Mouse (Mus musculus) heart, embryonic 14.5 days (tissue): Measurements from ENCODE around the gene Vmn1r77. TPM values are rescaled to one million over a fixed set of nuclear protein-coding genes. Genes with fewer than 3 reads are reported as not detected.
"Not testable (repeated sequence)": the region's sequence is repeated elsewhere in the genome, so short reads cannot be mapped to it uniquely, and the experiment has no call there.

Source experiments
- ATAC-seq: fragments of 200-750 bp; cut with Nextera tagmentation; 2 replicates; pipeline ENCODE4 v1.8.0; 2017; ENCODE audit warnings: low read depth, moderate TSS enrichment; ENCODE audit not compliant: insufficient number of reproducible peaks, insufficient read depth, low FRiP score
- H3K27ac ChIP-seq, 2 experiments: fragments of 200-500 bp in 1 of 2; fragments of 300-500 bp in 1 of 2; sonication (generic) in 1 of 2; replicated peaks in 1 of 2; 2 replicates each; pipeline ENCODE4 v1.5.1; 2012 to 2014; ENCODE audit warnings: low read depth in 2 of 2, low read length in 2 of 2, control low read depth in 1 of 2, mild to moderate bottlenecking in 1 of 2, mixed read lengths in 1 of 2; ENCODE audit not compliant: control insufficient read depth in 1 of 2, insufficient read depth in 1 of 2
- H3K27me3 ChIP-seq: fragments of 300-500 bp; sonication (generic); 2 replicates; pipeline ENCODE4 v1.6.1; 2014; ENCODE audit warnings: mild to moderate bottlenecking, low read length, control low read depth; ENCODE audit not compliant: control insufficient read depth, insufficient read depth
- H3K36me3 ChIP-seq: fragments of 300-500 bp; sonication (generic); 2 replicates; pipeline ENCODE4 v1.6.1; 2014; ENCODE audit warnings: mild to moderate bottlenecking, control low read depth, low read length, mixed read lengths; ENCODE audit not compliant: control insufficient read depth, insufficient read depth
- H3K4me1 ChIP-seq, 2 experiments: fragments of 200-500 bp in 1 of 2; fragments of 300-500 bp in 1 of 2; sonication (generic) in 1 of 2; 2 replicates each; pipeline ENCODE4 v1.6.1; 2012 to 2014; ENCODE audit warnings: low read length in 2 of 2, control low read depth in 1 of 2, mixed read lengths in 1 of 2; ENCODE audit not compliant: control insufficient read depth in 2 of 2, insufficient read depth in 2 of 2
- H3K4me2 ChIP-seq: fragments of 300-500 bp; sonication (generic); 2 replicates; pipeline ENCODE4 v1.6.1; 2014; ENCODE audit warnings: mild to moderate bottlenecking, low read length
- H3K4me3 ChIP-seq, 2 experiments: fragments of 200-500 bp in 1 of 2; fragments of 300-500 bp in 1 of 2; sonication (generic) in 1 of 2; 2 replicates each; pipeline ENCODE4 v1.5.1; 2012 to 2014; ENCODE audit warnings: low read length in 2 of 2, mild to moderate bottlenecking in 2 of 2, control low read depth in 1 of 2, low read depth in 1 of 2, moderate library complexity in 1 of 2; ENCODE audit not compliant: control insufficient read depth in 1 of 2, insufficient read depth in 1 of 2
- H3K9ac ChIP-seq: fragments of 300-500 bp; sonication (generic); 2 replicates; pipeline ENCODE4 v1.6.1; 2014; ENCODE audit warnings: mild to moderate bottlenecking, low read length
- H3K9me3 ChIP-seq: fragments of 300-500 bp; sonication (generic); 2 replicates; pipeline ENCODE4 v1.6.1; 2016; ENCODE audit warnings: low read length, control low read depth; ENCODE audit not compliant: control insufficient read depth
- WGBS: fragments of 180-500 bp; shearing (Covaris S2); extraction: QIAGEN DNeasy Blood & Tissue Kit; methylation state at CpG from one replicate; pipeline ENCODE4 v1.1.7; 2014; 5-methylcytosine and 5-hydroxymethylcytosine counted together
- polyA plus RNA-seq: library from polyadenylated mRNA; unstranded; fragments of >200 nt; fragmentation: Nextera tagmentation; extraction: Ambion mirVana; gene quantifications from 2 replicates; pipeline ENCODE4 v1.2.1, GENCODE M21; 2014

Vmn1r77 gene
- not detected in 2 replicates for polyA plus RNA-seq

DNA sequence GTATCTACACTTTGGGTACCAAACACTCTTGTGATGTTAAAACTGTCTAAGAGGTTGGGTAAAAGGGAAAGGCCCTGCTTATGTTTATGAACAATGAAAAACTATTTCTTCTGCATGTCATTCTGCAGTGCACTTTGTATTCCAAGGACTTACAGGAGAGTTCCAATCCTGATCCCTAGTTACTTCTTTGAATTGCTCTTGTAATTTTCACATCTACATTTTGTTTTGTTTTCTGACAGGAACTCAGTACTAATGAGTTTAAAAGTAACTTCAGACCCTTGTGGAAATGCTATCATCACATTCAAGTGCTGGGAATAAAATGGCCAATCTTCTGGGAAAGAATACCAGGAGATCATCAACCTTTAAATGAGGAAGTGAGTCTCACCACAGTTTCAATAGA lies at the start of gene Vmn1r77:
TSS of gene Vmn1r77 (plus strand) at position 301 of the 400 bp plus-strand sequence.
- H3K27ac ChIP-seq, H3K4me3 ChIP-seq, H3K4me2 ChIP-seq, H3K36me3 ChIP-seq, H3K4me1 ChIP-seq, ATAC-seq, H3K9me3 ChIP-seq, H3K27me3 ChIP-seq, H3K9ac ChIP-seq: not testable (repeated sequence)

GRCm38 (mm10) chr7:12011491-12011890 lies 25.1 kb upstream of the Vmn1r77 start:
- not testable (repeated sequence) for ATAC-seq

GRCm38 (mm10) chr7:12012392-12012791 lies 24.2 kb upstream of the Vmn1r77 start:
- not testable (repeated sequence) for H3K36me3 ChIP-seq

More at GRCm38 (mm10) chr7:12011491-12011890, 25.1 kb upstream of the Vmn1r77 start:
- H3K4me3 ChIP-seq, H3K4me1 ChIP-seq, H3K36me3 ChIP-seq, H3K9ac ChIP-seq, H3K4me2 ChIP-seq, H3K27me3 ChIP-seq, H3K27ac ChIP-seq: not testable (repeated sequence)
- 89% methylated on average over 5 of the region's 5 CpGs for WGBS
- peaks cover 54% of the 10 kb centered on the region for H3K9me3 ChIP-seq

DNA sequence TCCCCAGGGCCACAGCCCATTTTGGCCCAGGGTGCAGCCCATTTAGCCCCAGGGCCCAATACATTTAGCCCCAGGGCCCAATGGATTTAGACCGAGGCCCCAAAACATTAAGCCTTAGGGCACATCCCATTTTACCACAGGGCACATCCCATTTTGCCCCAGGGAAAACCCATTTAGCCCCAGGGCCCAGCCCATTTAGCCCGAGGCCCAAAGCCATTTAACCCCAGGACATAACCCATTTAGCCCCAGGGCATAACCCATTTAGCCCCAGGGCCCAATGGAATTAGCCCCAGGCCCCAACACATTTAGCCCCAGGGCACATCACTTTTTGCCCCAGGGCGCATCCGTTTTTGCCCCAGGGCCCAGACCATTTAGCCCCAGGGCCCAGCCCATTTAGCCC lies 23.4 kb upstream of the Vmn1r77 start:
- 77% methylated on average over 4 of the region's 4 CpGs for WGBS
- H3K4me2 ChIP-seq = no peak overlapping the region
- peaks cover 67% of the 10 kb centered on the region for H3K9me3 ChIP-seq
- H3K4me3 ChIP-seq = no peak overlapping the region
- no peaks in the 10 kb centered on the region for H3K27me3 ChIP-seq
- ATAC-seq = no peak
- no peak overlapping the region for H3K27ac ChIP-seq
- no peak overlapping the region for H3K9ac ChIP-seq
- no peaks in the 10 kb centered on the region for H3K4me1 ChIP-seq
- H3K36me3 ChIP-seq = no peaks in the 10 kb centered on the region

More at GRCm38 (mm10) chr7:12012392-12012791, 24.2 kb upstream of the Vmn1r77 start:
- not testable (repeated sequence) for H3K27me3 ChIP-seq, ATAC-seq, H3K4me2 ChIP-seq, H3K4me3 ChIP-seq, H3K9ac ChIP-seq, H3K27ac ChIP-seq, H3K4me1 ChIP-seq
- peaks cover 62% of the 10 kb centered on the region for H3K9me3 ChIP-seq
- 84% methylated on average over 3 of the region's 3 CpGs for WGBS

GRCm38 (mm10) chr7:12017829-12018228 lies 18.7 kb upstream of the Vmn1r77 start:
- peaks cover 50% of the 10 kb centered on the region for H3K9me3 ChIP-seq
- H3K4me1 ChIP-seq, H3K36me3 ChIP-seq, H3K27me3 ChIP-seq, H3K4me3 ChIP-seq, ATAC-seq, H3K4me2 ChIP-seq, H3K27ac ChIP-seq, H3K9ac ChIP-seq: not testable (repeated sequence)
- 71% methylated on average over 2 of the region's 2 CpGs for WGBS

- Histone ChIP-seq H3K4me3 (no peak overlapping the region), H3K27me3 (no peaks in the 10 kb centered on the region), H3K36me3 (no peaks in the 10 kb centered on the region), H3K9me3 (peaks cover 6% of the 10 kb centered on the region; the same call in 1 of the 2 replicates), H3K4me2 (no peak overlapping the region), H3K4me1 (no peaks in the 10 kb centered on the region), H3K27ac (no peak overlapping the region), H3K9ac (no peak overlapping the region)
- WGBS = 58% methylated on average over 2 of the region's 2 CpGs
- ATAC-seq = no peak
Observed at GRCm38 (mm10) chr7:12040664-12041063, 4.1 kb downstream of the Vmn1r77 start.

Other genes with a start within 250 kb of the Vmn1r77 start
- gene Vmn1r74, start 202.8 kb upstream of the Vmn1r77 start, polyA plus RNA-seq = not detected in 2 replicates
- not detected in 2 replicates for gene Vmn1r75, start 162.1 kb upstream of the Vmn1r77 start, polyA plus RNA-seq
- gene Vmn1r76, start 98.5 kb upstream of the Vmn1r77 start, polyA plus RNA-seq = not detected in 2 replicates
- not detected in 2 replicates for gene Vmn1r78, start 113.5 kb downstream of the Vmn1r77 start, polyA plus RNA-seq
- gene Vmn1r79, start 134.5 kb downstream of the Vmn1r77 start, polyA plus RNA-seq = not detected in 2 replicates
- gene Vmn1r80, start 152.5 kb downstream of the Vmn1r77 start, polyA plus RNA-seq = not detected in 2 replicates
- gene Vmn1r81, start 231.5 kb downstream of the Vmn1r77 start, polyA plus RNA-seq = not detected in 2 replicates